Mouse (Mus musculus) hindbrain, embryonic 12.5 days (tissue): Measurements from ENCODE around the gene Wbp11. TPM values are rescaled to one million over a fixed set of nuclear protein-coding genes. Genes with fewer than 3 reads are reported as not detected.

ENCODE experiments used
- ATAC-seq: fragments of 200-750 bp; cut with Nextera tagmentation; 2 replicates; pipeline ENCODE4 v1.8.0; 2017; ENCODE audit warnings: moderate TSS enrichment; ENCODE audit not compliant: low FRiP score
- H3K27ac ChIP-seq: fragments of 300-500 bp; sonication (generic); 2 replicates; pipeline ENCODE4 v1.5.1; 2016; ENCODE audit warnings: mild to moderate bottlenecking
- H3K27me3 ChIP-seq: fragments of 300-500 bp; sonication (generic); 2 replicates; pipeline ENCODE4 v1.6.1; 2016; ENCODE audit warnings: mild to moderate bottlenecking
- H3K36me3 ChIP-seq: fragments of 300-500 bp; sonication (generic); 2 replicates; pipeline ENCODE4 v1.6.1; 2016; ENCODE audit warnings: mild to moderate bottlenecking
- H3K4me1 ChIP-seq: fragments of 300-500 bp; sonication (generic); 2 replicates; pipeline ENCODE4 v1.6.1; 2016
- H3K4me2 ChIP-seq: fragments of 300-500 bp; sonication (generic); replicated peaks from 2 replicates; pipeline ENCODE4 v1.6.1; 2016; ENCODE audit warnings: mild to moderate bottlenecking
- H3K4me3 ChIP-seq: fragments of 300-500 bp; sonication (generic); 2 replicates; pipeline ENCODE4 v1.5.1; 2016; ENCODE audit warnings: mild to moderate bottlenecking
- H3K9ac ChIP-seq: fragments of 300-500 bp; sonication (generic); 2 replicates; pipeline ENCODE4 v1.6.1; 2016; ENCODE audit warnings: mild to moderate bottlenecking, moderate library complexity
- H3K9me3 ChIP-seq: fragments of 300-500 bp; sonication (generic); replicated peaks from 2 replicates; pipeline ENCODE4 v1.6.1; 2016; ENCODE audit warnings: mild to moderate bottlenecking
- WGBS: fragments of 180-500 bp; shearing (Covaris S2); methylation state at CpG from one replicate; pipeline ENCODE4 v1.1.7; 2016; 5-methylcytosine and 5-hydroxymethylcytosine counted together
- polyA plus RNA-seq: library from polyadenylated mRNA; unstranded; fragments of >200 nt; fragmentation: Nextera tagmentation; extraction: Ambion mirVana; gene quantifications from 2 replicates; pipeline ENCODE4 v1.2.1, GENCODE M21; 2016

The Wbp11 gene
- polyA plus RNA-seq: 112 and 123 TPM in 2 replicates

- WGBS: under 1% methylated on average over 44 of the region's 45 CpGs
- Histone ChIP-seq H3K4me2 (peak within 1 kb of the TSS; percentile 71), H3K9me3 (no peaks in the 10 kb centered on the region), H3K27ac (peak within 1 kb of the TSS; percentile 86), H3K36me3 (peaks cover 18% of the 10 kb centered on the region), H3K4me3 (peak within 1 kb of the TSS; percentile 100), H3K4me1 (peaks cover 9% of the 10 kb centered on the region), H3K27me3 (peaks cover 4% of the 10 kb centered on the region), H3K9ac (peak within 1 kb of the TSS; percentile 97)
- ATAC-seq: peak; percentile 100
These were observed at the start of gene Wbp11 for GRCm38 (mm10) chr6:136827881-136828561. Gene Wbp11, minus strand, starts transcription at chr6:136828233.

DNA sequence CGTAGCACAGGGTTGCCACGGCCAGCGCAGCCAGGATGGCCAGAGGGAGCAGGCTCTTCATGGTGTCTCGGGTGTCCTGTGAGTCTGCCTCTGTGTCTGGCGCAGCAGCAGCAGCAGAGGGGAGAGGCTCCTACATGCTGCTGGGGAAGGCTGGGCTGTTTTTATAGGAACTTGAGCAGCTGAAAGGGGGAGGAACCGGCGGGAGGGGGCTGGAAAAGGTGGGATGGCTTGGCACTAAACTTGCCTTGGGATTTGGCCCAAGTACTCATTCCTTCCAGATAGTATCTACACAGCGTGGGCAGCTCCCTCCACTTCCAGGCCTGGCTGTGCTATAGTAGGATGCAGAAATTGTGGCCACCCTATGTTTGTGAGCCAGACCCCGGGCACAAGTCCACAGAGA lies 47.6 kb upstream of the Wbp11 start, which contains the start of gene Mgp:
Gene Mgp (minus strand): TSS at position 154 of the 400 bp plus-strand sequence.
- Histone ChIP-seq H3K27me3 (no peaks in the 10 kb centered on the region), H3K27ac (no peak within 1 kb of the TSS), H3K36me3 (no peaks in the 10 kb centered on the region), H3K9me3 (no peaks in the 10 kb centered on the region), H3K9ac (no peak within 1 kb of the TSS), H3K4me2 (no peak within 1 kb of the TSS; the same call in 1 of the 2 replicates), H3K4me1 (no peaks in the 10 kb centered on the region), H3K4me3 (0 out of 2 replicates have a peak within 1 kb of the TSS, but pooled peaks have one; percentile 2)
- no peak for ATAC-seq
- 58% methylated on average over 9 of the region's 9 CpGs for WGBS

GRCm38 (mm10) chr6:136874599-136874998 lies 46.6 kb upstream of the Wbp11 start:
- ATAC-seq: no peak
- Histone ChIP-seq H3K27ac (no peak overlapping the region), H3K4me1 (no peaks in the 10 kb centered on the region), H3K4me3 (no peak overlapping the region), H3K4me2 (no peak overlapping the region; the same call in 1 of the 2 replicates), H3K27me3 (no peaks in the 10 kb centered on the region), H3K9me3 (no peaks in the 10 kb centered on the region), H3K36me3 (no peaks in the 10 kb centered on the region), H3K9ac (no peak overlapping the region)
- WGBS: 59% methylated on average over 8 of the region's 8 CpGs

- no peaks in the 10 kb centered on the region for H3K36me3 ChIP-seq
- H3K4me1 ChIP-seq: no peaks in the 10 kb centered on the region
- no peaks in the 10 kb centered on the region for H3K27me3 ChIP-seq
- no peak overlapping the region for H3K4me3 ChIP-seq
- WGBS: 76% methylated on average over 5 of the region's 5 CpGs
- no peak overlapping the region for H3K9ac ChIP-seq
- H3K9me3 ChIP-seq: no peaks in the 10 kb centered on the region
- H3K27ac ChIP-seq: no peak overlapping the region
- H3K4me2 ChIP-seq: no peak overlapping the region
- ATAC-seq: no peak
These were observed 40.9 kb upstream of the Wbp11 start for GRCm38 (mm10) chr6:136868921-136869320.

DNA sequence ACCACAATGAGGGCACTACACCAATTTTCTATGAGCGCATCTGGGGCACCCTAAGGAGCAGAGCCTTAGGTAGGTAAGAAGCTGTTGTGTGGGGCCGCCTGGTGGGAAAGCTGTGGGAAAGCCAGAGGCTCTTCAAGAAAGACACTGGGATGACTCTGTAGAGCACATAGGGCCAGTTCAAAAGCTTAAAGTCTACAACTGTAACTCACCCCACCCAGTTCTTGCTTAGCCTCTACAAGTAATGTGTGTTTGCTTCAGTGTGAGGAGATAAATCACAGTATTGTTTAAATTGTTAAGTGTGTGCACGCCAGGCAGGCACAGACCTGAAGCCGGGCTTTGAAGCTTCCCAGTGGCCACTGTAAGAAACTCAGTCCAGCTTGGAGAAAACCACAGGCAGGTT lies 38.1 kb upstream of the Wbp11 start:
- Histone ChIP-seq H3K27ac (no peak overlapping the region), H3K36me3 (no peaks in the 10 kb centered on the region), H3K4me2 (no peak overlapping the region), H3K9ac (no peak overlapping the region), H3K4me3 (no peak overlapping the region), H3K9me3 (no peaks in the 10 kb centered on the region), H3K4me1 (no peaks in the 10 kb centered on the region), H3K27me3 (no peaks in the 10 kb centered on the region)
- ATAC-seq: no peak
- WGBS: 81% methylated on average over 4 of the region's 4 CpGs

DNA sequence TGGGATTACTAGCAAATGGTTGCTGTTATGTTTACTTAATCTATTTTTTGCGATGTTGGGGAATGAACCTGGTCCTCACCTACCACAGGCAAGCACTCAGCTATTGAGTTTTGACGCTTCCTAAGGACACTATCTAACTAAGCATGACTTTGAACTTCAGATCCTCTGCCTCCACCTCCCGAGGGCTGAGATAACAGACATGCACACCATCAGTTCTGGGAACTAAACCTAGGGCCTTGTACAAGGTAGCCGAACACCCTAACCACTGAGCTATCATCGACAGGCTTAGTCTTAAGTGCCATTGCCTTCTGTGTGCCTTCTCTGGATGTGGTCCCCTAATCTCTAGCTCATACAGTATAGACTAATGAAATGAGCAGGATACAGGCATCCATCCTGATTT lies 37.3 kb upstream of the Wbp11 start:
- Histone ChIP-seq H3K9me3 (no peaks in the 10 kb centered on the region), H3K4me3 (no peak overlapping the region), H3K4me1 (no peaks in the 10 kb centered on the region), H3K27ac (no peak overlapping the region), H3K36me3 (no peaks in the 10 kb centered on the region), H3K4me2 (no peak overlapping the region), H3K9ac (no peak overlapping the region), H3K27me3 (no peaks in the 10 kb centered on the region)
- 92% methylated on average over 5 of the region's 5 CpGs for WGBS
- no peak for ATAC-seq

- Histone ChIP-seq H3K27ac (no peak overlapping the region), H3K9me3 (no peaks in the 10 kb centered on the region), H3K9ac (no peak overlapping the region), H3K27me3 (no peaks in the 10 kb centered on the region), H3K4me1 (no peaks in the 10 kb centered on the region), H3K4me3 (no peak overlapping the region), H3K36me3 (no peaks in the 10 kb centered on the region), H3K4me2 (no peak overlapping the region)
- no peak for ATAC-seq
- WGBS: 54% methylated on average over 9 of the region's 9 CpGs
These were observed 33.0 kb upstream of the Wbp11 start for GRCm38 (mm10) chr6:136861020-136861419.

DNA sequence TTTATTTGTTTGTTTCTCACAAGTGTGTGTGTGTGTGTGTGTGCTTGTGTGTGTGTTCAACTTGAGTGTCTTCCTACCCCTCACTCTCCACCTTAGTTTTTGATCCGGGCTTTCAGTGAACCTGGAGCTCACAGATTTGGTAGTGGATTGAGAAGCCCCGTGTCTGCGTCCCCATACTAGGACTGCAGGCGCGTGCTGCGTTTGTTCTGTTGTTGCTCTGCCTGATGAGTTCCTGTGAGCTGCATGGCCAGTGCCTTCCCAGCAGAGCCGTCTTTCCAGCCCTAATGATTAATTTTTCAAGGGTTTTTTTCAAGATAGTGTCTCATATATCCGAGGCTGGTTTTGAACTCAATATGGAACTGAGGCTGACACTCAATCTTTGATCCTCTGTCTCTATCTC lies 30.4 kb upstream of the Wbp11 start:
- Histone ChIP-seq H3K27me3 (no peaks in the 10 kb centered on the region), H3K9ac (no peak overlapping the region), H3K27ac (no peak overlapping the region), H3K4me3 (no peak overlapping the region), H3K9me3 (no peaks in the 10 kb centered on the region), H3K4me1 (no peaks in the 10 kb centered on the region), H3K4me2 (no peak overlapping the region), H3K36me3 (no peaks in the 10 kb centered on the region)
- no peak for ATAC-seq
- 83% methylated on average over 8 of the region's 8 CpGs for WGBS

DNA sequence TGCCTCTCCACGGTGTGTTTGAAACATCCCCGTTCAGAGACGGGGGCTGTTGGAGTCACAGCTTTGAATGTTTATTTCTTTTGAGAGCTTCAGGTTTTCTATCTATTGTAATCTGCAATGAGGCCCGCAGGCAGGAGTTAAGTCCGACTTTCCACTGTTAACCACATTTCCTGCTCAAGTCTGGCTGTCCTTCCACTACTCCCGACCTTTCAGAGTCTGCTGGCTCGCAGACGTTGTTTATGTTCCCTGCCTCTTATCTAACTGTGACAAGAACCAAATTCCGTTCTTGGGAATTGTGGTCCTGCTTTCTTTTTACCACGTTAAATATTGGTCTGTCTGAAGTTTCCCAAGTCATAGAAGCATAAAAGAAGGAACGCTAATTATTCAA lies 29.8 kb upstream of the Wbp11 start:
- Histone ChIP-seq H3K4me3 (no peak overlapping the region), H3K27me3 (no peaks in the 10 kb centered on the region), H3K4me1 (0 out of 2 replicates have a peak, but pooled peaks cover 1% of the 10 kb centered on the region), H3K9me3 (no peaks in the 10 kb centered on the region), H3K36me3 (no peaks in the 10 kb centered on the region), H3K9ac (no peak overlapping the region), H3K27ac (no peak overlapping the region), H3K4me2 (no peak overlapping the region)
- WGBS: 65% methylated on average over 11 of the region's 11 CpGs
- ATAC-seq: no peak

DNA sequence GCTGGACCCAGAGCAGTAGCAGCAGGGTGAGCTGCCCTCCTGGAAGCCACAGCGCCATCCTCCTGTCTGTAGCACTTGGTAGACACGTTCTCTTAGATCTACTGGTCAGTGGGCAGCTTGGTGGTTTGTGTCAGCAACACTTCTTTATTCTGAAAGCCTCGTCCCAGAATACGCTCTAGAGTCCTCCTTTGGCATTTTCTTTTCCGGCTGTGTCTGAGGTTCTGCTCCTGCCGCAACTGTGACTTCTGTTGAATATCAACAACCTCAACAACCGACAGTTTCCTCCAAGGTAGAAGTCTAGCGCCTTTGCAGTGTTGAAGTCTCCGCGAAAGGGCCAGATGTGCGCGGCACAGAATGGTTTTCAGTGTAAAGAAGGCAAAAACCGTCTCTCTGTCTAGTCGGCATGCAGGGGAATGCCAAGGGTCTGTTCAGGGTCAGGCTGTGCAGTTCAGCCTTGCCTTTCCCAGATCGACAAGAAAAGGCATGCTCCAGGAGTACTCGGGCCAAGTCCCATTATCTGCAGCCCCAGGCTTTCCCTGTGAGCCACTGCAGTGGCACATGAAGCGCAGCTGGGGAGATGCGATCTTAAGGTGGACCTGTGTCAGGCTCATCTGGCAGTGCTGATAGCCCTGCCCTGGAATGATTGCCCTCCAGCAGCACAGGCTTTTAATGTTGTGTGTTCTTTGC lies 29.3 kb upstream of the Wbp11 start, which contains the start of gene Art4:
Gene Art4 (minus strand): TSS at position 548 of the 687 bp plus-strand sequence.
- Histone ChIP-seq H3K36me3 (no peaks in the 10 kb centered on the region), H3K9ac (no peak within 1 kb of the TSS), H3K9me3 (no peaks in the 10 kb centered on the region), H3K4me3 (no peak within 1 kb of the TSS), H3K4me1 (peaks cover 4% of the 10 kb centered on the region; the same call in 1 of the 2 replicates), H3K27me3 (no peaks in the 10 kb centered on the region), H3K4me2 (no peak within 1 kb of the TSS), H3K27ac (no peak within 1 kb of the TSS)
- WGBS: 68% methylated on average over 18 of the region's 18 CpGs
- ATAC-seq: no peak

DNA sequence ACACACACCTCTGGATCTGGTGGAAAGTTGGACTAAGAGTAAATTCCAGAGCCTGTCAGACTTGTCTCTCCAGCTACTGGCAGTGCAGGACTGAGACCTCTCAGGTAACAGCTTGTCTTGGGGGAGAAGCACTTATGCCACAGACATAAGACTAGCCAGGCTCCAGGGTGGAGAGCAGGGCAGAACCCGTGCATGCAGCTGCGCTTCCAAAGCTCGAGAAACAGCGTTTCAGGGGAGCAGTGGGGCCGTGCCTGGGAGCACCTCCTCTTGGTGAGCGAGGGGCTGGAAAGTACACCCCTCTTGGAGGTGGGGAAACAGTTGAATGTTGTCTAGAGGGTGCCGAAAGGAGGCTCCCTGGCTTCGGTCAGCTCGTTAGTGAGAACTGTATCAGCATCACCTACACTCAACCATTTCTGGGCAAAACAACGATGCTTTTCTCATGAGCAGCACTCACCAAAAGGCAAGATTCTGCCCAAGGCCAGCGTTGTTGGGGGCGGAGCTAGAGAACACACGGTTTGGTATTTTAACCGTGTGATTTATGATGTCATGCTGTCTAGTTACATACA lies 28.1 kb upstream of the Wbp11 start:
- WGBS: 76% methylated on average over 14 of the region's 14 CpGs

DNA sequence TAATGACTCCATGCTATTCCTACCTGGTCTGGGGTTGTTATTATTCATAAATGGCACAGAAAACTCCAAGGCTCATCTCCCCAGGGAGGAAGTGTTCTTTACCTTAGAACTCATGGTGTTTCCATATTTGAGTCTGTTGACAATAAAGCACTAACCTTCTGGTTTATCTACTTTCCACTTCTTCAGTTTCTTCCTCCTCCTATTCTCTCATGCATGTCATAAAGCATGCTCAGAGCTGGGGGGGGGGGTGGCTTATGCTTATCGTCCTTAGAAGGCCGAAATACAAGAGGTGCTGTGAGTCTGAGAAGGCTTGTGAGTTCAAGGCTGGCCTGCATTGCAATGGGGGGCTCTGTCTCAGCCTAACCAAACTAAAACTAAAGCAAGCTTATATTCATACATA lies 27.1 kb upstream of the Wbp11 start:
- Histone ChIP-seq H3K9me3 (no peaks in the 10 kb centered on the region), H3K4me3 (no peak overlapping the region), H3K27me3 (no peaks in the 10 kb centered on the region), H3K27ac (no peak overlapping the region), H3K4me1 (peaks cover 5% of the 10 kb centered on the region; the same call in 1 of the 2 replicates), H3K36me3 (no peaks in the 10 kb centered on the region), H3K9ac (no peak overlapping the region), H3K4me2 (no peak overlapping the region)
- no peak for ATAC-seq
- 84% methylated on average over 2 of the region's 2 CpGs for WGBS

More for the DNA sequence above, 28.1 kb upstream of the Wbp11 start:
- H3K4me2 ChIP-seq: no peak overlapping the region
- H3K4me1 ChIP-seq: peaks cover 5% of the 10 kb centered on the region; the same call in 1 of the 2 replicates
- H3K9me3 ChIP-seq: no peaks in the 10 kb centered on the region
- H3K36me3 ChIP-seq: no peaks in the 10 kb centered on the region
- ATAC-seq: no peak
- no peak overlapping the region for H3K27ac ChIP-seq
- H3K27me3 ChIP-seq: no peaks in the 10 kb centered on the region
- H3K4me3 ChIP-seq: no peak overlapping the region
- no peak overlapping the region for H3K9ac ChIP-seq
